Mouse (Mus musculus) heart, embryonic 15.5 days (tissue): ENCODE results near the gene Frem3. TPM values are rescaled to one million over a fixed set of nuclear protein-coding genes. Genes with fewer than 3 reads are reported as not detected.

ENCODE experiments used
- ATAC-seq: fragments of 200-750 bp; cut with Nextera tagmentation; replicated peaks from 2 replicates; pipeline ENCODE4 v1.8.0; 2017; ENCODE audit warnings: low read depth, moderate TSS enrichment; ENCODE audit not compliant: insufficient number of reproducible peaks, insufficient read depth, low FRiP score
- H3K27ac ChIP-seq: fragments of 300-500 bp; sonication (generic); 2 replicates; pipeline ENCODE4 v1.5.1; 2015; ENCODE audit warnings: mild to moderate bottlenecking, inconsistent platforms
- H3K27me3 ChIP-seq: fragments of 300-500 bp; sonication (generic); 2 replicates; pipeline ENCODE4 v1.6.1; 2015; ENCODE audit warnings: inconsistent platforms
- H3K36me3 ChIP-seq: fragments of 300-500 bp; sonication (generic); 2 replicates; pipeline ENCODE4 v1.6.1; 2015; ENCODE audit warnings: mild to moderate bottlenecking, inconsistent platforms
- H3K4me1 ChIP-seq: fragments of 300-500 bp; sonication (generic); replicated peaks from 2 replicates; pipeline ENCODE4 v1.6.1; 2015; ENCODE audit warnings: inconsistent platforms
- H3K4me2 ChIP-seq: fragments of 300-500 bp; sonication (generic); 2 replicates; pipeline ENCODE4 v1.6.1; 2015; ENCODE audit warnings: inconsistent platforms, mild to moderate bottlenecking, moderate library complexity
- H3K4me3 ChIP-seq: fragments of 300-500 bp; sonication (generic); 2 replicates; pipeline ENCODE4 v1.5.1; 2015; ENCODE audit warnings: mild to moderate bottlenecking, inconsistent platforms
- H3K9ac ChIP-seq: fragments of 300-500 bp; sonication (generic); 2 replicates; pipeline ENCODE4 v1.6.1; 2015; ENCODE audit warnings: mild to moderate bottlenecking, inconsistent platforms
- H3K9me3 ChIP-seq: fragments of 300-500 bp; sonication (generic); replicated peaks from 2 replicates; pipeline ENCODE4 v1.6.1; 2016; ENCODE audit warnings: inconsistent platforms
- WGBS: fragments of 180-500 bp; shearing (Covaris S2); methylation state at CpG from one replicate; pipeline ENCODE4 v1.1.7; 2015; ENCODE audit warnings: mixed read lengths; 5-methylcytosine and 5-hydroxymethylcytosine counted together
- polyA plus RNA-seq: library from polyadenylated mRNA; unstranded; fragments of >200 nt; fragmentation: Nextera tagmentation; extraction: Ambion mirVana; gene quantifications from 2 replicates; pipeline ENCODE4 v1.2.1, GENCODE M21; 2015

Gene Frem3
- polyA plus RNA-seq, 1 experiment from 2014 or later: 0.33 TPM

DNA sequence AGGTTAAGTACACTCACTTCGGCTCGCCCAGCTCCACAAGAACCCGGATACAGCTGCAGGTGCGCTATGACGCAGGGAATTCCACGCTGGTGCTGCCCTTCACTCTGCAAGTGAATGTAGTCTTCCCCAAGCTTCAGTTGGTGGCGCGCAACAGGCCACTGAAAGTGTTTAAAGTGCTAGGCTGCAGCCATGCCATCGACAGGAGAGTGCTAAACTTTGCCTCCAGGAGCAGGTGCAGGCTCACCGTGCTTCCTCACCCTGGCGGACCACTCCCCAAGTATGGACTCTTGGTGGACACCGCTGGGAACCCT is 516 bp downstream of the Frem3 start:
- no peak for ATAC-seq
- H3K4me2 ChIP-seq: peak overlapping the region; percentile 72
- no peaks in the 10 kb centered on the region for H3K9me3 ChIP-seq
- H3K4me1 ChIP-seq: peaks cover 12% of the 10 kb centered on the region
- WGBS: 8% methylated on average over 12 of the region's 12 CpGs
- H3K36me3 ChIP-seq: no peaks in the 10 kb centered on the region
- peaks cover 31% of the 10 kb centered on the region for H3K27me3 ChIP-seq
- peak overlapping the region; percentile 39 for H3K4me3 ChIP-seq
- no peak overlapping the region for H3K27ac ChIP-seq
- 0 out of 2 replicates have a peak overlapping the region, but pooled peaks have one; percentile 18 for H3K9ac ChIP-seq

DNA sequence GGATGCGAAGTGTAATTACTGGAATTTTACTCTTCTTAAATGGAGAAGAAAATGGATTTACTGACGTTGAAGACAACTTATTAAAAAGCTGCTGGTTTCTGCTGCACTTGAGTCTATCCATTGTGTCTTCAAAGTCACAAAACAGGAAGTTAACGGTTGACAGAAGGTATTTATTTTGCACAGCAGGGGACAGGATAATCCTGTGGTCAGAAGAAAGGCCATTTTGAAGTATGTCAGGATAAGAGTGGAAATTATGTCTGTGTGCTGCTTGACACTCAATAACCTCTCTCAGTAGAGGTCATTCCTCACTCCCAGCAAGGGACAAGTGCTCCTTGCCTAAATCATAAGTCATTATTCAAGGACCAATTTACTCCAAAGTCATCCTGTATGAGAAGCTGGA is 8.9 kb downstream of the Frem3 start:
- WGBS: 66% methylated on average over 3 of the region's 3 CpGs
- Histone ChIP-seq H3K36me3 (no peaks in the 10 kb centered on the region), H3K9ac (no peak overlapping the region)

DNA sequence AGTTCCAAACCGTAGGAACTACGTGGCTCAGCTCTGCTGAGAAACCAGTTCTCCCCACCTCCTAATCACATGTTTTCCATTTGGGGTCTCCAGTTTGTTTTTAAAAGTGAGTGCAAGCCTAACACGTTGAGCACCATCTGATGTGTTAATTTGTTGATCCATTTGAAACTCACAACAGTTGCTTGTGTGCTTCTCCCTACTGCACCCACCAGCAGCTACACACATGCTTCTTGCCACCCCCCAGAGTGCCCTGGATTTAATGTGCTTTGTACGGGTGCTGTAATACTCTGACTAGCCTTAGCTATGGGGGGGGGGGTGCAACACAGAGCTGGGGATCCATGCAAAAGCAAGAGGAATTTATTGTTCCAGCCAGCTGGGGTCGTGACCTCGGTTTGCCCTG is 36.5 kb downstream of the Frem3 start:
- Histone ChIP-seq H3K4me3 (no peak overlapping the region), H3K27ac (no peak overlapping the region), H3K4me2 (no peak overlapping the region), H3K9ac (no peak overlapping the region), H3K27me3 (no peaks in the 10 kb centered on the region), H3K4me1 (no peaks in the 10 kb centered on the region), H3K9me3 (no peaks in the 10 kb centered on the region), H3K36me3 (no peaks in the 10 kb centered on the region)
- no peak for ATAC-seq
- WGBS: 63% methylated on average over 6 of the region's 6 CpGs

More for the DNA sequence above, 8.9 kb downstream of the Frem3 start:
- H3K27me3 ChIP-seq: no peaks in the 10 kb centered on the region
- no peak for ATAC-seq
- no peak overlapping the region for H3K27ac ChIP-seq
- no peaks in the 10 kb centered on the region for H3K4me1 ChIP-seq
- H3K9me3 ChIP-seq: no peaks in the 10 kb centered on the region
- no peak overlapping the region for H3K4me3 ChIP-seq
- no peak overlapping the region for H3K4me2 ChIP-seq

DNA sequence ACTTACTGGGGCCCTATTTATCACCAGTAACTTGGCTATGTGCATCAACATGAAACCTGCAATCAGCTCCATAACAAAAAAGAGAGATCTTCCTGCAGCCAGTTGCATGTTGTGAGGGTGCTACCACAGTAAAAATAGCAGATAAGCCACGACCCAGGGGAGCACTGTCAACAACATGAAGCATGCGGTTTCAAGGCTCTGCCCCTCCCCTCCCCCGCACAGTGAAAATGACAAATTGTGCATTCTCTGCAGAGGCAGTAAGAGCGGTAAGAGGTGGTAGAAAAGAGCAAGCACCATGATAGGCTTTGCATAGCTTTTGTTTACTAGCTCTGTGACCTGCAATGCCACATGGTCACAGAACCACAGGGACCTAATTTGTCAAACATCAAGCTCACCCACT is 46.8 kb downstream of the Frem3 start:
- ATAC-seq: no peak
- H3K9ac ChIP-seq: no peak overlapping the region
- H3K4me3 ChIP-seq: no peak overlapping the region
- 31% methylated on average over 4 of the region's 4 CpGs for WGBS
- H3K36me3 ChIP-seq: no peaks in the 10 kb centered on the region
- no peak overlapping the region for H3K27ac ChIP-seq
- H3K4me2 ChIP-seq: no peak overlapping the region
- H3K4me1 ChIP-seq: 0 out of 2 replicates have a peak, but pooled peaks cover 3% of the 10 kb centered on the region
- H3K9me3 ChIP-seq: no peaks in the 10 kb centered on the region
- no peaks in the 10 kb centered on the region for H3K27me3 ChIP-seq

DNA sequence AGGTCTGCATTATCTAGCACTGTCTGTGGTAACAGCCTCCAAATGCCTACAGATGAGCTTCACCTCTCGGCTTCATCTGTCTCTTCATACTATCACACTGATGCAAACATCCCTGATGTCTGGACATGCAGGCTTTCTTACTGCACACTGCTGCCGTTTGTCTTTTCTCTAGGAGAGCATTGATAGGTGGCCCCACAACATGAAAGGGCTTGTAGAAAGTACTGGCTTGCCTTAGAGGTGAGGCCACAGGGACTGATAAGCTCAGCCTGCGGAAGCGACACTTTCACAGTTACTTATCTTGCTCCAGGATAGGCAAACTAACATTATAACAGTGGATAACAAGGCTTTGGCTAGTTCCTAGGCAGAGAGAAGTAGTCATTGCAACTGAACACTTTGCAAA is 50.2 kb downstream of the Frem3 start:
- Histone ChIP-seq H3K4me3 (no peak overlapping the region), H3K27me3 (no peaks in the 10 kb centered on the region), H3K9ac (no peak overlapping the region), H3K9me3 (no peaks in the 10 kb centered on the region), H3K4me1 (0 out of 2 replicates have a peak, but pooled peaks cover 3% of the 10 kb centered on the region), H3K36me3 (no peaks in the 10 kb centered on the region), H3K4me2 (no peak overlapping the region), H3K27ac (no peak overlapping the region)
- WGBS: 15% methylated on average over 4 of the region's 4 CpGs
- no peak for ATAC-seq

DNA sequence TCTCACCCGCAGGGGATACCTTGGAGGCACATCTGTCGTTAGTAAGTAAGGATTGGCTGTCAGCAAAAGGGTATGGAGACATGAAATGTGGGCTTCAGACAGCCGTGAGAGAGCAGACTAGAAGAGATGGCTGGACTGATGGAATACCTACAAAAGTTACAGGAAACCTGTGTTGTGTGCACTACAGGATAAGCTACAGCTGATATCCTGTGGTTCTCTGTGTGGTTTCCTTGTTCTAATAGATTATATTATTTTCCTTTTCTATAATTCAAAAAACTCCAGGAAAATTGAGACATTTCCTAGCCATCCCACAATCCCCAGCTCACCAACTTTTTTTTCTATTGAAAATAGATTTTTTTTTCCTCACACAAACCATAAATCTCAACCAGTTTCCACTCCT is 52.6 kb downstream of the Frem3 start:
- H3K4me3 ChIP-seq: no peak overlapping the region
- 59% methylated on average over 3 of the region's 3 CpGs for WGBS
- no peak for ATAC-seq

DNA sequence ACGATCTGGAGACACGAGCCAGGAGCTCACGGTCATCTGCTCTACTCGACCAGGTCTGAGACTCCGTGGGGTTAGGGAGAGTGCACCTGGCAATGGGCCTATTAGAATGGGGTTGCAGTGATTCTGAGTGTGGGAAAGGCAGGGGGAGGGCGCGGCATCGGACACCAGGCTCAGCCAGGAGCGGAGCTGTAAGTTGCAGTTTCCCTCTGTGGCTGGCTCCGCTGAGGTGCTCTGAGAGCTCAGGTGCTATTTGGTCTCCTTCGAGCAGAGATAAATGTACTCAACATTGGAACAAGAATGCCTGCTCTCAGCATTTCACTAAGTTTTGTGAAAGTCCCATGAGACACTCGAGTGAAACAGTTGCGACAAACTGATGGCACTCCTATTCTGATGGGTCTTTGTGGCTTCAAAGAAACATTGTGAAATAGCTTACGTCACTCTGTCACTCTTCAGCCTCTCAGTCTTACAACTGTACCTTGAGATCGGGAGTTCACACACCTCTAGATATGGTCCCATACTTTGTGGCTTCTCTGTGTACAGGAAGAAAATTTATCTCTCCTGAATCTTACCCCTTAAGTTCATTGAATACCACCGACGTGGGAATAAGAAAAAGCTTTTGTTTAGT is 58.5 kb downstream of the Frem3 start:
- no peak overlapping the region for H3K4me2 ChIP-seq

More for the DNA sequence above, 52.6 kb downstream of the Frem3 start:
- H3K4me2 ChIP-seq: no peak overlapping the region
- H3K36me3 ChIP-seq: no peaks in the 10 kb centered on the region
- H3K4me1 ChIP-seq: 0 out of 2 replicates have a peak, but pooled peaks cover 3% of the 10 kb centered on the region
- no peak overlapping the region for H3K9ac ChIP-seq
- no peaks in the 10 kb centered on the region for H3K27me3 ChIP-seq
- no peaks in the 10 kb centered on the region for H3K9me3 ChIP-seq
- no peak overlapping the region for H3K27ac ChIP-seq

DNA sequence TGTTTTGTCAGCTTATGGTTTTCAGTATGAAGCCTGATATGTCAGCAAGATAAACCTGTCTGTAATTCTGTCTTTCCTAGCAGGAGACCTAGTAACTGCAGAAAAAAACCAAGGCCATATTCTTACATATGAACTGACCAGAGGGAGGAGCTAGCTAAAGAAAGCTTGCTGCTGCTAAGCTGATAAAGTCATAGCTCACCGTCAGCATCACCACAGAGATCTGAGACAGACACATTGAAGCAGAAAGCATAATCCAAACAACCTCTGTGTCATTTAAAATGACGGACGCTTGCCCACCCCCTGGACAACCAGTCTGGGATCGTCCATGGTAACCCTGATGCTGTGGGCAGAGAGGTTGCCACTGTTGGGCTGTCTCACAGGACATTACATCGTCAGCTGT is 71.7 kb downstream of the Frem3 start:
- H3K9me3 ChIP-seq: no peaks in the 10 kb centered on the region
- no peaks in the 10 kb centered on the region for H3K4me1 ChIP-seq
- no peak overlapping the region for H3K9ac ChIP-seq
- H3K27ac ChIP-seq: no peak overlapping the region
- no peak overlapping the region for H3K4me3 ChIP-seq
- 71% methylated on average over 5 of the region's 5 CpGs for WGBS
- no peaks in the 10 kb centered on the region for H3K36me3 ChIP-seq
- no peak for ATAC-seq
- no peak overlapping the region for H3K4me2 ChIP-seq
- no peaks in the 10 kb centered on the region for H3K27me3 ChIP-seq

More for the DNA sequence above, 58.5 kb downstream of the Frem3 start:
- no peaks in the 10 kb centered on the region for H3K27me3 ChIP-seq
- H3K9me3 ChIP-seq: no peaks in the 10 kb centered on the region
- WGBS: 54% methylated on average over 17 of the region's 17 CpGs
- no peaks in the 10 kb centered on the region for H3K36me3 ChIP-seq
- ATAC-seq: no peak
- H3K27ac ChIP-seq: no peak overlapping the region
- no peak overlapping the region for H3K4me3 ChIP-seq
- no peak overlapping the region for H3K9ac ChIP-seq
- H3K4me1 ChIP-seq: no peaks in the 10 kb centered on the region; the same call in 1 of the 2 replicates

DNA sequence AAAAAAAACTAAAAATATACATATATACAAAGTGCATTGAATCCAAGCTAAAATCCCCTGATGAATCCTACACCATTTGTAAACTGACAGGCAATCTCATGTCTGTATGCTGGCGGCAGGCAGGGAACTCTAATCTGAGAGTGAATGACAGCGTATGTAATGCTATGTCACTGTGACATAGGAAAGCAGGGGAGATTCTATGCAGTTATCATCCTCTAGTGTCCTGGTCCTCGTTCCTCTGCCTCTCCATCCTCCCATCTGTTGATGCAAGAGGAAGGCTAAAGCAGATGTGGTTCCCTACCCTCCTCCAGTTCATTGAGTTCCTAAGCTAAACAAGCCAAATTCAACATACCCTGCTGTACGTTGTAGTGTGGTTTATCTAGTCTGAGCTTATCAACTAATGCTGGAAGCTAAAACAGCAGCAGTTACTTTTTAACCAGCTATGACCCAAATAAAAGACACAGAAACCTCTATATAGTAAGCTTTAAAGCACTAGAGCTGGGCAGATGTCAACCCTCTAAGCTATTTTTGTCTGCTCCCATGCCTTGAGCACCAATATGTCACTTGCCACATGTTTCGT is 73.0 kb downstream of the Frem3 start:
- H3K4me1 ChIP-seq: no peaks in the 10 kb centered on the region
- WGBS: 34% methylated on average over 5 of the region's 5 CpGs
- no peak overlapping the region for H3K4me3 ChIP-seq
- no peak overlapping the region for H3K9ac ChIP-seq
- H3K27me3 ChIP-seq: no peaks in the 10 kb centered on the region
- H3K36me3 ChIP-seq: no peaks in the 10 kb centered on the region
- no peaks in the 10 kb centered on the region for H3K9me3 ChIP-seq
- ATAC-seq: no peak
- no peak overlapping the region for H3K4me2 ChIP-seq
- no peak overlapping the region for H3K27ac ChIP-seq

DNA sequence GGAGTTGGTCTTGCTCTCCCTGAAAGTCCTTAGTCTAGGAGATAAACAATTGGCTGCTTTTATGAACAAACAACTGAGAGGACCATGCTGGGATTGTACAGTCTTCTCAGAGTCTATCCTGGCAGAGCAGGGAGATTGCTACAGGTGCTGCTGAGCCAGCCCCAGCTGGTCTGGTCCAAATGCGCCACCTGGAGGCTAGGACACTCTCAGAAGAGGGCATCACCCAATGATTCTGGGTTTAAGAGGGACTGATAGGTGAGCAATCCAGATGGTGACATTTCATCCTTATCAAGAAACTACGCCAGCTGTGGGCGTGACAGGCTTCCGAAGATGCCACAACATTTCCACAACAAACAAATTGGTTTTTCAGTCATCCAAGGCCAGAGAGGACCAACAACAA is 77.3 kb downstream of the Frem3 start:
- no peak for ATAC-seq
- Histone ChIP-seq H3K9me3 (no peaks in the 10 kb centered on the region), H3K27me3 (no peaks in the 10 kb centered on the region), H3K27ac (no peak overlapping the region), H3K4me1 (no peaks in the 10 kb centered on the region), H3K36me3 (no peaks in the 10 kb centered on the region), H3K4me2 (no peak overlapping the region), H3K4me3 (no peak overlapping the region), H3K9ac (no peak overlapping the region)
- WGBS: 21% methylated on average over 4 of the region's 4 CpGs

DNA sequence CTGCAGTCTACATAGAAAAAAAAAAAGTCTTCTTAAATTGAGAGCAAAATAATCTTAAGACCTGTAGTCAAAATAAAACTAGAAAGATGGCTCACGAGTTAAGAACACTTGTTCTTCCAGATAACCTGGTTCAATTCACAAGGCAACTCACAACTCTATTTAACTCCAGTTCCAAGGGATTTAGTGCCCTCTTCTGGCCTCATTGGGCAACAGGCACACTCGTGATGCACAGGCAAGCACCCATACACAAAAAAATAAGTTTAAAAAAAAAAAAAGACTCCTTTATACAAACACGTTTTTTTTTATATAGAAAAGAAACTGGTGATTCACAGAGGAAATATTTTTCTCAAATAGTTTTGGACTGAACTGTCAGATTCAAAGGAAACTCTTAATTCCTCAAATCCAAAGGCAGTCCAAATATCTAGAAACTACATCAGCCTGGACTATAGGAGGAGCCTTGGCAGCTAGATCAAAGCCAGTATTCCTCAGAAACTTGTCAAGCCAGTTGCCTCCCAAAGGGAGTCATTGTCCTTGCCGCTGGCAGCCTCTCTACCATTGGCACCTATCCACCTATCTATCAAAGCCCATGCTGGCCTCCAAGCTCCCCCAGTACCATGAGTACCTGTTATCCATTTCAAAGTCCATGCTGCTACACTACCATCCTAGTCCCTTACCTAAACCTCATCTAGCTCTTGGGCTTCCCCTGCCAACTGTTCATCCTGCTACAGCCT is 100.0 kb downstream of the Frem3 start:
- 86% methylated on average over 4 of the region's 4 CpGs for WGBS
- no peak for ATAC-seq

More for the DNA sequence above, 100.0 kb downstream of the Frem3 start:
- H3K27me3 ChIP-seq: no peaks in the 10 kb centered on the region
- no peak overlapping the region for H3K27ac ChIP-seq
- H3K4me3 ChIP-seq: no peak overlapping the region
- H3K9ac ChIP-seq: no peak overlapping the region
- peaks cover 59% of the 10 kb centered on the region for H3K36me3 ChIP-seq
- H3K9me3 ChIP-seq: no peaks in the 10 kb centered on the region
- no peak overlapping the region for H3K4me2 ChIP-seq
- H3K4me1 ChIP-seq: no peaks in the 10 kb centered on the region
